Mouse (Mus musculus): Measurements from ENCODE around the gene Tecta. TPM values are rescaled to one million over a fixed set of nuclear protein-coding genes. Genes with fewer than 3 reads are reported as not detected.
A peak's percentile ranks its signal among the peaks of the same experiment; 100 is the strongest.

Tecta gene
- polyA plus RNA-seq, 1 experiment from 2014 or later, result 0.26 TPM

DNA sequence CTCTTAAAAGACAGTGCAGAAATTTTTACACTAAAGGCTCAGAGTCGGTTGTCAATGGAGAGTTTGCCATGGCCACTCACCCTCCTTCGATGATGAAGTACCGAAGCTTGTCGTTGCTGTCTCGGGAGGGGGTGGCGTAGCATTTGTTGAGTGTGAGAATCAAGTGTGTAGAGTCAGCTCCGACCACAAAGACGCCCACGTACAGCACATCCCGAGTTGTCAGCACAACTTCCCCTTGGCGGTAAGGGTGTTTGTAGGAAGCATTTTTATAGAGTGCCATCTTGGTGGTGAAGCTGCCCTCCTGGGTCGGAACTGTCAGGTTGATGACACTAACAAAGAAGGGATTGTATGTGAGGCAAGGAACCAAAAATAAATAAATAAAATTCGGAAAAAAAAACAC is 62.7 kb downstream of the Tecta start:
- Histone ChIP-seq H3K36me3 (ENCODE audit: control insufficient read depth, insufficient read depth, low read length) (no peaks in the 10 kb centered on the region), H3K9ac (replicated peaks; ENCODE audit: low read length) (no peak overlapping the region), H3K4me2 (ENCODE audit: low read length) (no peak overlapping the region), H3K27ac (replicated peaks; ENCODE audit: low read depth, low read length) (no peak overlapping the region), H3K27me3 (ENCODE audit: control insufficient read depth, insufficient read depth, low read length) (no peaks in the 10 kb centered on the region), H3K4me1 (ENCODE audit: control insufficient read depth, insufficient read depth, low read length) (peaks cover 5% of the 10 kb centered on the region; the same call in 1 of the 2 replicates), H3K4me3 (replicated peaks; ENCODE audit: low read depth, low read length) (no peak overlapping the region), H3K9me3 (ENCODE audit: control insufficient read depth, low read length) (no peaks in the 10 kb centered on the region)
- ATAC-seq (ENCODE audit: low FRiP score, low TSS enrichment), result no peak
- no peak for DNase-seq
- WGBS, result 89% methylated on average over 13 of the region's 13 CpGs

DNA sequence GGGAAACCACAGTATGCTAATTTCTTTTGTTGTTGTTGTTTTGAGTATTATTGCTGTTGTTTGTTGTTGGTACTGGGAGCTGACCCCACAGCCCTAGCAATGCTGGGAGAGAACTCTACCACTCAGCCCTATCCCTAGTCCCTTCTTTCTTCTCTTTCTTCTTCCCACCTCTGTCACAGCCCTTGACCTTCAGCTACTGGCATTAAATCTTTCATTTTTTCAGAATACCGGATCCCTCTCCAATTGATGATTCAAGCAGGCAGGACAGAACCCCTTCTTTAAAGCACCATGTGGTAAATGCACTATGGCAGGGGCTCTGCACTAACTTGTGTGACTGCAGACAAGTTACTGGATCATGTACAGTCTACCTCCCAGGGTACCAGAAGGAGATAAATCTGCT is 63.2 kb downstream of the Tecta start:
- H3K36me3 ChIP-seq (ENCODE audit: control insufficient read depth, insufficient read depth, low read length), result no peaks in the 10 kb centered on the region
- H3K27me3 ChIP-seq (ENCODE audit: control insufficient read depth, insufficient read depth, low read length), result no peaks in the 10 kb centered on the region
- no peak for ATAC-seq (ENCODE audit: low FRiP score, low TSS enrichment)
- H3K9me3 ChIP-seq (ENCODE audit: control insufficient read depth, low read length), result no peaks in the 10 kb centered on the region
- H3K9ac ChIP-seq (replicated peaks; ENCODE audit: low read length), result no peak overlapping the region
- H3K27ac ChIP-seq (replicated peaks; ENCODE audit: low read depth, low read length), result no peak overlapping the region
- H3K4me2 ChIP-seq (ENCODE audit: low read length), result no peak overlapping the region
- no peak for DNase-seq
- H3K4me1 ChIP-seq (ENCODE audit: control insufficient read depth, insufficient read depth, low read length), result peaks cover 5% of the 10 kb centered on the region; the same call in 1 of the 2 replicates
- WGBS, result 92% methylated on average over 1 of the region's 1 CpGs
- H3K4me3 ChIP-seq (replicated peaks; ENCODE audit: low read depth, low read length), result no peak overlapping the region

DNA sequence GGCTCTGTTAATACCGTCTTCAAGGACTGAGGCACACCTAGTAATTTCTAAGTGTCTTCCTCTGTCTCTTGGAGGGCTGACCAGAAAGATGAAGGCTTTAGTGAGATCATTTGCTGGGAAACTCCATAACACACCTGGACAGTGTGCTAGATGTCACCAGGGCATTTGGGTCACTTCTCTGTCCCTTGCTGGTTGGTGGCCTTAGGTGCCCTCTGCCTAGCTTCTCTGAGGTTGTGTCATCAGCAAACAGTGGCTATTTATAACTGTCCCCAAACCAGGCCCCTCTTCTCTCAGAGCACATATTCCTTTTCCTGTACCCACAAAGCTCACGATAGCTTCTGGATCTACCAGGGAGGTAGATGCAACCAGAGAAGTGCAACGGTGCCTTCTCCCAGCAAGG is 64.8 kb downstream of the Tecta start:
- Histone ChIP-seq H3K27me3 (ENCODE audit: control insufficient read depth, insufficient read depth, low read length) (no peaks in the 10 kb centered on the region), H3K27ac (replicated peaks; ENCODE audit: low read depth, low read length) (no peak overlapping the region), H3K9ac (replicated peaks; ENCODE audit: low read length) (no peak overlapping the region), H3K36me3 (ENCODE audit: control insufficient read depth, insufficient read depth, low read length) (no peaks in the 10 kb centered on the region), H3K9me3 (ENCODE audit: control insufficient read depth, low read length) (no peaks in the 10 kb centered on the region), H3K4me2 (ENCODE audit: low read length) (no peak overlapping the region), H3K4me1 (ENCODE audit: control insufficient read depth, insufficient read depth, low read length) (peaks cover 5% of the 10 kb centered on the region; the same call in 1 of the 2 replicates), H3K4me3 (replicated peaks; ENCODE audit: low read depth, low read length) (no peak overlapping the region)
- DNase-seq (no peak), ATAC-seq (ENCODE audit: low FRiP score, low TSS enrichment) (no peak)
- 93% methylated on average over 3 of the region's 3 CpGs for WGBS

DNA sequence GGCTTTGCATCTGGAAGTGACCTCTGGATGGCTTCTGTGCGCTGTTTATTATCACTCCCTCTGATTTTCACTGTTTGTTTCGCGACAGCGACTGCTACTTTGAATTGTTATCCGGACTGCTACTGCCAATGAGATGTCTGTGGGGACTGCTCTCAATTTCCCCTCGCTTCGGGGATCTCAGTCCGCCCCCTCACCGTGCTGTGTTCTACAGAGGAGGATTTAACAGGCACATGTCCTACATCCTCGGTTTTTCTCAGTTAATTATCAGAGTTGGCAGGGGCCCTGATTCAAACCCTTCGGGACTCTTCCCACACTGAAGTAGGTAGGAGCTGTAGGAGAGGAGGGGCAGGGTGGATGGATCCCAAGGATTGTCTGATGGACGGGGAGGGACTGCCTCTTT is 67.0 kb downstream of the Tecta start:
- H3K9me3 ChIP-seq (ENCODE audit: control insufficient read depth, low read length), result no peaks in the 10 kb centered on the region
- DNase-seq (no peak), ATAC-seq (ENCODE audit: low FRiP score, low TSS enrichment) (no peak)
- H3K9ac ChIP-seq (replicated peaks; ENCODE audit: low read length), result no peak overlapping the region
- no peak overlapping the region for H3K4me3 ChIP-seq (replicated peaks; ENCODE audit: low read depth, low read length)
- H3K27ac ChIP-seq (replicated peaks; ENCODE audit: low read depth, low read length), result no peak overlapping the region
- no peaks in the 10 kb centered on the region for H3K27me3 ChIP-seq (ENCODE audit: control insufficient read depth, insufficient read depth, low read length)
- no peak overlapping the region for H3K4me2 ChIP-seq (ENCODE audit: low read length)
- 64% methylated on average over 12 of the region's 12 CpGs for WGBS
- peaks cover 5% of the 10 kb centered on the region; the same call in 1 of the 2 replicates for H3K4me1 ChIP-seq (ENCODE audit: control insufficient read depth, insufficient read depth, low read length)
- no peaks in the 10 kb centered on the region for H3K36me3 ChIP-seq (ENCODE audit: control insufficient read depth, insufficient read depth, low read length)

DNA sequence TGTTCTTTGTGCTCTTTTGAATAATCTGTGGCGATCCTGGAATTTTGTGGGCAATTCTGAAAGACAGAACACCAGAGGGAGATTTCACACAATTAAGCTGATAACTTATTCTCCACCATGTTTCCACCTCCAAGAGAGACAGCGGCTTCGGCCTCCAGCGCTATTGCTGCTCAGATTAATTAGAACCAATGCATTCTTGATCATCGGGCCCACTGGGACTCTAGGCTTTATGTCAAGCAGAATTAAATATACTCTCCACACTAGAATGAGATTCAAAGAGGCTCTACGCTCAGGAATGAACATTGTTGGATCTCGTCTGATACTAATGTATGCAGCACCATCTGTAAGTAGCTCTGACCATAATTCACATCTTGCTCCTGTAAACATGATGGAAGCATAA is 68.4 kb downstream of the Tecta start:
- DNase-seq (peak; percentile 59), ATAC-seq (ENCODE audit: low FRiP score, low TSS enrichment) (no peak)
- H3K36me3 ChIP-seq (ENCODE audit: control insufficient read depth, insufficient read depth, low read length), result no peaks in the 10 kb centered on the region
- H3K27ac ChIP-seq (replicated peaks; ENCODE audit: low read depth, low read length), result no peak overlapping the region
- H3K4me2 ChIP-seq (ENCODE audit: low read length), result no peak overlapping the region
- no peak overlapping the region for H3K4me3 ChIP-seq (replicated peaks; ENCODE audit: low read depth, low read length)
- no peaks in the 10 kb centered on the region for H3K9me3 ChIP-seq (ENCODE audit: control insufficient read depth, low read length)
- no peak overlapping the region for H3K9ac ChIP-seq (replicated peaks; ENCODE audit: low read length)
- H3K27me3 ChIP-seq (ENCODE audit: control insufficient read depth, insufficient read depth, low read length), result no peaks in the 10 kb centered on the region
- WGBS, result 50% methylated on average over 7 of the region's 7 CpGs
- peaks cover 5% of the 10 kb centered on the region; the same call in 1 of the 2 replicates for H3K4me1 ChIP-seq (ENCODE audit: control insufficient read depth, insufficient read depth, low read length)

DNA sequence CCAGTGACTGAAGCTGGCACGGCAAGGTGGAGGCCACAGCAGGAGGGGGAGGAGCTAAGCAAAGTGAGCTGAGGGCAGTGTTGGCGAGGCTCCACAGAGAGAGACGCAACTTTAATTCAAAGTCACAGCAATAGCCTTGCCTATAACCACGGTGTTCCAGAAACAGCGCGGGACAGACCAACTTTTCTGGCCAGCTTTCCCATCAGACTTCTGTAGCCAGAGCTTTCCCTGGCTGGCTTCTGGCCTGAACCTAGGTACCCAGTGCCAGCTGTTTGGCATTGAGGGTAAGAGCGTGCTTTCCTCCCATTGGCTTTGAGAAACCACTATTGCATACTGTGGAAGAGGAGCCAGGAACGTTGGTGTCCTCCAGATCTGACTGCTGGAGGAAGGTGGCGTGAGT is 70.0 kb downstream of the Tecta start:
- Histone ChIP-seq H3K36me3 (ENCODE audit: control insufficient read depth, insufficient read depth, low read length) (no peaks in the 10 kb centered on the region), H3K9me3 (ENCODE audit: control insufficient read depth, low read length) (no peaks in the 10 kb centered on the region), H3K27me3 (ENCODE audit: control insufficient read depth, insufficient read depth, low read length) (peaks cover 3% of the 10 kb centered on the region; the same call in 1 of the 2 replicates), H3K4me1 (ENCODE audit: control insufficient read depth, insufficient read depth, low read length) (peaks cover 5% of the 10 kb centered on the region; the same call in 1 of the 2 replicates), H3K4me2 (ENCODE audit: low read length) (no peak overlapping the region), H3K4me3 (replicated peaks; ENCODE audit: low read depth, low read length) (no peak overlapping the region), H3K27ac (replicated peaks; ENCODE audit: low read depth, low read length) (no peak overlapping the region), H3K9ac (replicated peaks; ENCODE audit: low read length) (no peak overlapping the region)
- WGBS, result 81% methylated on average over 9 of the region's 9 CpGs
- DNase-seq (no peak), ATAC-seq (ENCODE audit: low FRiP score, low TSS enrichment) (no peak)

DNA sequence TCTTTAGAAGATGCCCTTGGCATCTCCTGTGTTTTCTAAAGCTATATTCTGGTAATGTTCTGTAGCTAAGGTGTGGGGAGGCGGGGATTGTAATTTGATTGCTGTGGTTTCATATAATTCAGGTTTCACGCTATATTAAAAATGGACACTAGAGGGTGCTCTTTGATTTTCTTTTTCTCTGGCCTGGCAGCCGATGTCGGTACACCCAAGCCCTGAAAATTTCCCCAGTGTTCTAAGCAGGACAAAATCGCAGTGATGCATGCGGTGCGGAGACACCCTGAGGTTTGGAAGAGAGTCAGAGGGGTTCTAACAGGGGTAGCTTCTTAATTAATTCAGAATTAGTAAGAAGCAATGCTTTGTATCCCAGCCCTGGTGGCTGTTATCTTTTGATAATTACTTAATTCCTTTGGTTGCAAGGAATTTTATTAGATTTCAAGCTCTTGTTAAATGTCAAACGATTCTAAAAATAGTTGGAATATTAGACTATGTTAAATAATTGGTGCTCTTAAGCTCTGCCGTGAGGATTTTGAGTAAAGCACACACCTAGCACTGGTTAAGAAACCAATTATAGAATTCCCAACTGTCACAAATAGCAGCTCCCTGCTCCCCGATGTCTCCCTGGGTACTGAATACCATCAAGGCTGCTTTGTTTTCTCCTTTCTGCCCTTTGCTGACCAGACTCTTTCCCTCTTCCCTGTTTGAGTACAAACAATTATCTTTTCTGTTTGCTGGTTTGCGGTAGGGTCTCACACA is 72.9 kb downstream of the Tecta start:
- Histone ChIP-seq H3K4me2 (ENCODE audit: low read length) (no peak overlapping the region), H3K4me3 (replicated peaks; ENCODE audit: low read depth, low read length) (no peak overlapping the region), H3K9me3 (ENCODE audit: control insufficient read depth, low read length) (no peaks in the 10 kb centered on the region), H3K9ac (replicated peaks; ENCODE audit: low read length) (no peak overlapping the region), H3K36me3 (ENCODE audit: control insufficient read depth, insufficient read depth, low read length) (no peaks in the 10 kb centered on the region), H3K27me3 (ENCODE audit: control insufficient read depth, insufficient read depth, low read length) (peaks cover 3% of the 10 kb centered on the region; the same call in 1 of the 2 replicates), H3K27ac (replicated peaks; ENCODE audit: low read depth, low read length) (no peak overlapping the region), H3K4me1 (ENCODE audit: control insufficient read depth, insufficient read depth, low read length) (no peaks in the 10 kb centered on the region; the same call in 1 of the 2 replicates)
- ATAC-seq (ENCODE audit: low FRiP score, low TSS enrichment), result no peak
- WGBS, result 28% methylated on average over 11 of the region's 11 CpGs
- DNase-seq, result peak; percentile 91

DNA sequence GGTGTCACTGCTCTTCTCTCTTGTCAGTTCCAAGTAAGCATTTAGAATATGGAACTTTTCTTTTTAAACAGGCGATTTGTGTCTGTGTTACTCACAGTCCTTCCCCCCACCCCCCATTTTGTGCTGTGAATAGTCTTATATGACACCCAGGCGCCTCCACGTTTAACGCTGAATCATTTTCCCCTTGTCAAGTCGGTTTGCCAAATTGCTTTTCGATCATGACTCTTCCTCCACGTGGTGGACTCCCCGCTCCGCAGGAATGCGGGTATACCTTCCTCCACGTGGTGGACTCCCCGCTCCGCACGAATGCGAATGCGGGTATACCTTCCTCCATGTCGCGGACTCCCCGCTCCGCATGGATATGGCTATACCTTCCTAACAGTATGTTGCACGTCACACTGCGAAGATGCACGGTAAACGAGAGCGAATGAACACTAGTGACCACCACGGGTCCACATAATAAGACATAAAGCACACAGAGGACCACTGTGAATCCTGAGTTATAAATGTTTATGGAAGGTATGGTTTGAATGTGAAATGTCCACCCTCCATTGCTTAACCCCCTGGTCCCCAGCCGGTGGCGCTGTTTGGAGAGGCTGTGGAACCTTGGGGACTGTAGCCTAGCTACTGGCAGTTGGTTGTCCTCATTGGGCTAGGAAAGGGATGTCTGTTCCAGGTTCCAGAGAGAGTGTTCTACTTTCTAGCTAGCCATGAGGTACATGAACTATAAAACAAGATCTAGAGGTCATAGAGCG is 74.9 kb downstream of the Tecta start:
- Histone ChIP-seq H3K36me3 (ENCODE audit: control insufficient read depth, insufficient read depth, low read length) (no peaks in the 10 kb centered on the region), H3K4me1 (ENCODE audit: control insufficient read depth, insufficient read depth, low read length) (no peaks in the 10 kb centered on the region), H3K4me3 (replicated peaks; ENCODE audit: low read depth, low read length) (no peak overlapping the region), H3K9ac (replicated peaks; ENCODE audit: low read length) (no peak overlapping the region), H3K27me3 (ENCODE audit: control insufficient read depth, insufficient read depth, low read length) (peaks cover 3% of the 10 kb centered on the region; the same call in 1 of the 2 replicates), H3K27ac (replicated peaks; ENCODE audit: low read depth, low read length) (no peak overlapping the region), H3K9me3 (ENCODE audit: control insufficient read depth, low read length) (no peaks in the 10 kb centered on the region), H3K4me2 (ENCODE audit: low read length) (peak overlapping the region; percentile 37)
- 58% methylated on average over 29 of the region's 29 CpGs for WGBS
- DNase-seq, result no peak
- no peak for ATAC-seq (ENCODE audit: low FRiP score, low TSS enrichment)

Measured in midbrain, embryonic 14.5 days (tissue).